Comparison of ENCODE assay signal across 8 mouse cellular contexts in the genomic region with DNA sequence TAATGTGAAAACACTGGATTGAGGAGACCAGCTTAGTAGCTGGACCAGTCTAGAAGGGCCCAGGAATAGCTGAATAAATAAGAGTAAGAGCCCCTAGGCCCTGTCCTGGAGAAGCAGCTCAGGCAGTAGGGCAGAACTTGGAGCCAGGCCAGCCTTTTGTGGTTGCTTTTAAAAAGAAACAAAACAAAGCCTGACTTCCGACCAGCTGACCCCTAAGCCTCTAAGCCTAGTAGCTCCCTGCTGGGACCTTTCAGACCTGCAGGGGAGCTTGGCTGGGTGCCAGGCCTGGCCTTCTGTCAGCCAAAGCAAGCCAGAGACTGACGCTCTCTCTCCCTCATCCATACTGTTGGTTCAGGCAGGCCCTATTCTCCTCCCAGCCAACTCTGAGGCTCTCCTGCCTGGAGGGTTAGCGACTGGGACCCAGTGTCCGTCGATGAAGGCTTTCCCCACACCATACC.
A peak's percentile ranks its signal among the peaks of the same experiment; 100 is the strongest.
DNase-seq lines count a peak whose midpoint lies in the region; ATAC-seq lines count a peak whose summit lies in the region.

No protein-coding gene starts in this region.

- peak; percentile 41 for DNase-seq in T-cell, adult 2 months (ENCODE audit: low spot score)
- peak; percentile 74 to 75 for DNase-seq in cerebellum, postnatal 36 days
- peak; percentile 48 to 70 for DNase-seq in gastrocnemius, adult 8-10 months (ENCODE audit: low spot score in 2 of 2)
- DNase-seq in left cerebral cortex, adult 9 months (ENCODE audit: low spot score in 2 of 2), result peak; percentile 33 to 70
- DNase-seq in retina, postnatal 7 days (ENCODE audit: low read depth, low spot score), result peak; percentile 51

- no peak overlapping the region for H3K4me2 ChIP-seq in hindbrain, embryonic 16.5 days (ENCODE audit: low read length)

- H3K36me3 ChIP-seq in hindbrain, embryonic 16.5 days (ENCODE audit: control insufficient read depth, insufficient read depth, low read length), result no peaks in the 10 kb centered on the region
- no peaks in the 10 kb centered on the region for H3K36me3 ChIP-seq in macrophage (ENCODE audit: inconsistent target)

- H3K27ac ChIP-seq in hindbrain, embryonic 16.5 days (ENCODE audit: low read depth, low read length), result no peak overlapping the region
- H3K27ac ChIP-seq in macrophage, result peak overlapping the region; percentile 24

- peak; percentile 87 for ATAC-seq in hindbrain, embryonic 16.5 days
- ATAC-seq in erythroid progenitor cell, adult 5-6 weeks (replicated peaks; ENCODE audit: low FRiP score, poor library complexity, severe bottlenecking), result no peak

- no peaks in the 10 kb centered on the region for H3K9me3 ChIP-seq in hindbrain, embryonic 16.5 days (ENCODE audit: control insufficient read depth, low read length)

- no peaks in the 10 kb centered on the region for H3K27me3 ChIP-seq in hindbrain, embryonic 16.5 days (replicated peaks; ENCODE audit: control insufficient read depth, insufficient read depth, low read length)

- WGBS in hindbrain, embryonic 16.5 days, result 7% methylated on average over 5 of the region's 5 CpGs
- WGBS in macrophage (ENCODE audit: missing documents), result 31% methylated on average over 4 of the region's 5 CpGs

- H3K4me1 ChIP-seq in hindbrain, embryonic 16.5 days (ENCODE audit: control insufficient read depth, insufficient read depth, low read depth, low read length), result peaks cover 6% of the 10 kb centered on the region; the same call in 1 of the 2 replicates

- no peak overlapping the region for H3K9ac ChIP-seq in hindbrain, embryonic 16.5 days (ENCODE audit: low read depth, low read length)

- H3K79me2 ChIP-seq in macrophage (ENCODE audit: inconsistent target), result peaks cover 38% of the 10 kb centered on the region

- no peak overlapping the region for H3K4me3 ChIP-seq in hindbrain, embryonic 16.5 days (ENCODE audit: low read length)
- H3K4me3 ChIP-seq in macrophage (ENCODE audit: inconsistent target), result no peak overlapping the region
